Mouse (Mus musculus) lung, adult 2 months (tissue): ENCODE measurements around the gene Mum1l1.

Experiments used
- CTCF ChIP-seq: fragments of 200-500 bp; IDR thresholded peaks from 2 replicates; pipeline ENCODE4 v1.5.1; 2011; ENCODE audit warnings: mild to moderate bottlenecking, low read length, control low read depth; ENCODE audit not compliant: insufficient read depth
- POLR2A ChIP-seq: fragments of 200-500 bp; IDR thresholded peaks from 2 replicates; pipeline ENCODE4 v1.6.1; 2011; ENCODE audit warnings: low read depth, mild to moderate bottlenecking, control low read depth, low read length, borderline replicate concordance; ENCODE audit errors: extremely low read depth

- TF ChIP-seq POLR2A (no peak), CTCF (no peak)
Observed at GRCm38 (mm10) chrX:139214765-139215164, 4.9 kb downstream of the Mum1l1 start.
